Mouse (Mus musculus) spleen, adult 2 months (tissue): Measurements from ENCODE around the gene Slc30a5.

Experiments used
- CTCF ChIP-seq: fragments of 200-500 bp; IDR thresholded peaks from 2 replicates; pipeline ENCODE4 v1.5.1; 2011; ENCODE audit warnings: mild to moderate bottlenecking, inconsistent platforms; ENCODE audit not compliant: insufficient read depth, insufficient read length, insufficient replicate concordance; ENCODE audit errors: extremely low read depth
- POLR2A ChIP-seq: fragments of 200-500 bp; IDR thresholded peaks from 2 replicates; pipeline ENCODE4 v1.6.1; 2011; ENCODE audit warnings: low read depth, low read length, inconsistent platforms

- TF ChIP-seq CTCF (no peak), POLR2A (no peak)
Measured at GRCm38 (mm10) chr13:100865744-100866143, 32.5 kb upstream of the Slc30a5 start.
